Mouse (Mus musculus): ENCODE measurements at regions not wholly inside any gene's neighbourhood (a gene's known extent, or its start where the extent isn't known, plus 50 kb on each side); places are given as distances from the start of the nearest gene placed in this dataset.

GRCm38 (mm10) chr2:159645861-159646260 is 688.1 kb downstream of the Gm826 start:
- no peak overlapping the region for H3K4me2 ChIP-seq (replicated peaks)

GRCm38 (mm10) chr2:159646595-159646994 is 687.4 kb downstream of the Gm826 start:
- WGBS: 67% methylated on average over 2 of the region's 2 CpGs
- no peak overlapping the region for H3K4me2 ChIP-seq (replicated peaks)
- H3K9ac ChIP-seq: no peak overlapping the region
- no peak overlapping the region for H3K27ac ChIP-seq
- H3K4me3 ChIP-seq: no peak overlapping the region
- H3K4me1 ChIP-seq: no peaks in the 10 kb centered on the region
- ATAC-seq (ENCODE audit: low FRiP score, low read depth): no peak
- H3K9me3 ChIP-seq: no peaks in the 10 kb centered on the region
- H3K36me3 ChIP-seq: no peaks in the 10 kb centered on the region
- H3K27me3 ChIP-seq (replicated peaks): no peaks in the 10 kb centered on the region

More at GRCm38 (mm10) chr2:159645861-159646260, 688.1 kb downstream of the Gm826 start:
- no peaks in the 10 kb centered on the region for H3K9me3 ChIP-seq
- no peaks in the 10 kb centered on the region for H3K27me3 ChIP-seq (replicated peaks)
- no peak for ATAC-seq (ENCODE audit: low FRiP score, low read depth)
- H3K27ac ChIP-seq: no peak overlapping the region
- H3K4me1 ChIP-seq: no peaks in the 10 kb centered on the region
- H3K36me3 ChIP-seq: no peaks in the 10 kb centered on the region
- 57% methylated on average over 4 of the region's 4 CpGs for WGBS
- no peak overlapping the region for H3K9ac ChIP-seq
- H3K4me3 ChIP-seq: no peak overlapping the region

GRCm38 (mm10) chr2:159652243-159652642 is 681.7 kb downstream of the Gm826 start:
- no peaks in the 10 kb centered on the region for H3K9me3 ChIP-seq
- no peaks in the 10 kb centered on the region for H3K27me3 ChIP-seq (replicated peaks)
- no peak overlapping the region for H3K27ac ChIP-seq
- H3K4me2 ChIP-seq (replicated peaks): no peak overlapping the region
- H3K4me3 ChIP-seq: no peak overlapping the region
- no peaks in the 10 kb centered on the region for H3K4me1 ChIP-seq
- H3K9ac ChIP-seq: no peak overlapping the region
- ATAC-seq (ENCODE audit: low FRiP score, low read depth): no peak
- H3K36me3 ChIP-seq: no peaks in the 10 kb centered on the region
- 67% methylated on average over 3 of the region's 3 CpGs for WGBS

- no peak overlapping the region for H3K9ac ChIP-seq
- no peak for ATAC-seq (ENCODE audit: low FRiP score, low read depth)
- no peaks in the 10 kb centered on the region for H3K27me3 ChIP-seq (replicated peaks)
- H3K4me2 ChIP-seq (replicated peaks): no peak overlapping the region
- H3K9me3 ChIP-seq: no peaks in the 10 kb centered on the region
- H3K4me1 ChIP-seq: no peaks in the 10 kb centered on the region
- H3K36me3 ChIP-seq: no peaks in the 10 kb centered on the region
- H3K4me3 ChIP-seq: no peak overlapping the region
- no peak overlapping the region for H3K27ac ChIP-seq
- WGBS: 35% methylated on average over 3 of the region's 3 CpGs
Observed at GRCm38 (mm10) chr2:159676845-159677244, 657.1 kb downstream of the Gm826 start.

GRCm38 (mm10) chr2:159680641-159681040 is 653.3 kb downstream of the Gm826 start:
- Histone ChIP-seq H3K27me3 (replicated peaks) (no peaks in the 10 kb centered on the region), H3K36me3 (no peaks in the 10 kb centered on the region), H3K4me2 (replicated peaks) (no peak overlapping the region), H3K27ac (no peak overlapping the region), H3K4me1 (no peaks in the 10 kb centered on the region), H3K4me3 (no peak overlapping the region), H3K9me3 (no peaks in the 10 kb centered on the region), H3K9ac (no peak overlapping the region)
- ATAC-seq (ENCODE audit: low FRiP score, low read depth): no peak
- 60% methylated on average over 1 of the region's 1 CpGs for WGBS

- no peak for ATAC-seq (ENCODE audit: low FRiP score, low read depth)
- Histone ChIP-seq H3K27ac (no peak overlapping the region), H3K9ac (no peak overlapping the region), H3K4me3 (no peak overlapping the region), H3K27me3 (replicated peaks) (no peaks in the 10 kb centered on the region), H3K4me2 (replicated peaks) (no peak overlapping the region), H3K36me3 (no peaks in the 10 kb centered on the region), H3K9me3 (peaks cover 3% of the 10 kb centered on the region; the same call in 1 of the 2 replicates), H3K4me1 (no peaks in the 10 kb centered on the region)
- WGBS: 84% methylated on average over 3 of the region's 3 CpGs
Observed at GRCm38 (mm10) chr2:159703100-159703499, 630.9 kb downstream of the Gm826 start.

- no peak overlapping the region for H3K27ac ChIP-seq
- no peaks in the 10 kb centered on the region for H3K27me3 ChIP-seq (replicated peaks)
- ATAC-seq (ENCODE audit: low FRiP score, low read depth): no peak
- no peak overlapping the region for H3K4me3 ChIP-seq
- no peak overlapping the region for H3K4me2 ChIP-seq (replicated peaks)
- no peaks in the 10 kb centered on the region for H3K4me1 ChIP-seq
- WGBS: 86% methylated on average over 2 of the region's 2 CpGs
- no peaks in the 10 kb centered on the region for H3K36me3 ChIP-seq
- no peak overlapping the region for H3K9ac ChIP-seq
- no peaks in the 10 kb centered on the region for H3K9me3 ChIP-seq
Observed at GRCm38 (mm10) chr2:159708141-159708540, 625.8 kb downstream of the Gm826 start.

GRCm38 (mm10) chr2:159714633-159715032 is 619.3 kb downstream of the Gm826 start:
- Histone ChIP-seq H3K4me3 (no peak overlapping the region), H3K27me3 (replicated peaks) (no peaks in the 10 kb centered on the region), H3K36me3 (no peaks in the 10 kb centered on the region), H3K27ac (no peak overlapping the region), H3K4me2 (replicated peaks) (no peak overlapping the region), H3K9ac (no peak overlapping the region), H3K9me3 (no peaks in the 10 kb centered on the region), H3K4me1 (no peaks in the 10 kb centered on the region)
- ATAC-seq (ENCODE audit: low FRiP score, low read depth): no peak
- 63% methylated on average over 3 of the region's 3 CpGs for WGBS

- ATAC-seq (ENCODE audit: low FRiP score, low read depth): no peak
- H3K27me3 ChIP-seq (replicated peaks): no peaks in the 10 kb centered on the region
- no peak overlapping the region for H3K4me3 ChIP-seq
- H3K4me2 ChIP-seq (replicated peaks): no peak overlapping the region
- H3K4me1 ChIP-seq: no peaks in the 10 kb centered on the region
- WGBS: 64% methylated on average over 2 of the region's 2 CpGs
- no peaks in the 10 kb centered on the region for H3K36me3 ChIP-seq
- H3K9me3 ChIP-seq: no peaks in the 10 kb centered on the region
- H3K27ac ChIP-seq: no peak overlapping the region
- no peak overlapping the region for H3K9ac ChIP-seq
Observed at GRCm38 (mm10) chr2:159718738-159719137, 615.2 kb downstream of the Gm826 start.

- Histone ChIP-seq H3K4me3 (no peak overlapping the region), H3K27me3 (replicated peaks) (no peaks in the 10 kb centered on the region), H3K4me1 (no peaks in the 10 kb centered on the region), H3K4me2 (replicated peaks) (no peak overlapping the region), H3K9me3 (no peaks in the 10 kb centered on the region), H3K27ac (no peak overlapping the region), H3K9ac (no peak overlapping the region), H3K36me3 (no peaks in the 10 kb centered on the region)
- 44% methylated on average over 7 of the region's 7 CpGs for WGBS
- ATAC-seq (ENCODE audit: low FRiP score, low read depth): no peak
Observed at GRCm38 (mm10) chr2:159725158-159726076, 608.5 kb downstream of the Gm826 start.

- Histone ChIP-seq H3K9me3 (no peaks in the 10 kb centered on the region), H3K36me3 (no peaks in the 10 kb centered on the region), H3K9ac (no peak overlapping the region), H3K27ac (no peak overlapping the region), H3K4me3 (no peak overlapping the region), H3K4me2 (replicated peaks) (no peak overlapping the region), H3K4me1 (peaks cover 5% of the 10 kb centered on the region; the same call in 1 of the 2 replicates), H3K27me3 (replicated peaks) (no peaks in the 10 kb centered on the region)
- no peak for ATAC-seq (ENCODE audit: low FRiP score, low read depth)
- WGBS: 88% methylated on average over 3 of the region's 3 CpGs
Observed at GRCm38 (mm10) chr2:159729301-159729700, 604.7 kb downstream of the Gm826 start.

- ATAC-seq (ENCODE audit: low FRiP score, low read depth): no peak
- H3K27ac ChIP-seq: no peak overlapping the region
- peaks cover 5% of the 10 kb centered on the region; the same call in 1 of the 2 replicates for H3K4me1 ChIP-seq
- no peaks in the 10 kb centered on the region for H3K9me3 ChIP-seq
- H3K36me3 ChIP-seq: no peaks in the 10 kb centered on the region
- no peak overlapping the region for H3K4me2 ChIP-seq (replicated peaks)
- no peak overlapping the region for H3K4me3 ChIP-seq
- no peaks in the 10 kb centered on the region for H3K27me3 ChIP-seq (replicated peaks)
- 85% methylated on average over 8 of the region's 8 CpGs for WGBS
- H3K9ac ChIP-seq: no peak overlapping the region
Observed at GRCm38 (mm10) chr2:159730221-159730620, 603.7 kb downstream of the Gm826 start.

- no peak for ATAC-seq (ENCODE audit: low FRiP score, low read depth)
- no peak overlapping the region for H3K9ac ChIP-seq
- H3K4me2 ChIP-seq (replicated peaks): no peak overlapping the region
Observed at GRCm38 (mm10) chr2:159731305-159731704, 602.7 kb downstream of the Gm826 start.

More at GRCm38 (mm10) chr2:159731305-159731704, 602.7 kb downstream of the Gm826 start:
- Histone ChIP-seq H3K4me3 (no peak overlapping the region), H3K4me1 (peaks cover 5% of the 10 kb centered on the region; the same call in 1 of the 2 replicates), H3K9me3 (no peaks in the 10 kb centered on the region), H3K27me3 (replicated peaks) (no peaks in the 10 kb centered on the region), H3K27ac (no peak overlapping the region), H3K36me3 (no peaks in the 10 kb centered on the region)

All from neural tube, embryonic 12.5 days (tissue).